Mouse (Mus musculus) left cerebral cortex, adult 2 months (tissue): ENCODE measurements around the gene Defb41. TPM values are rescaled to one million over a fixed set of nuclear protein-coding genes. Genes with fewer than 3 reads are reported as not detected.
"Not testable (repeated sequence)": the region's sequence is repeated elsewhere in the genome, so short reads cannot be mapped to it uniquely, and the experiment has no call there.

ENCODE experiments used
- DNase-seq, 2 experiments: peaks; one replicate each; pipeline ENCODE4 v3.0.0; 2021 to 2022; ENCODE audit warnings: low spot score in 2 of 2, mixed read lengths in 1 of 2; ENCODE audit errors: extremely low spot score in 1 of 2
- H3K27ac ChIP-seq: fragments of 200-600 bp; 2 replicates; pipeline ENCODE4 v1.8.1; 2022
- H3K4me3 ChIP-seq: fragments of 200-600 bp; 2 replicates; pipeline ENCODE4 v1.8.1; 2022
- CTCF ChIP-seq: fragments of 200-600 bp; IDR thresholded peaks from 2 replicates; pipeline ENCODE4 v1.8.1; 2022; ENCODE audit warnings: antibody characterized with exemption, mild to moderate bottlenecking, moderate library complexity
- intact Hi-C: fragments of 180-260 bp; cut with DNase I; formaldehyde crosslinking; loops from one replicate; pipeline ENCODE4 v1.15.1; 2025
- long read RNA-seq, 2 experiments: library from polyadenylated mRNA; stranded (forward); transcript quantifications; one replicate each; pipeline ENCODE4 v2.0.0; 2021; ENCODE audit warnings: borderline mapping rate in 2 of 2
- total RNA-seq, 2 experiments: library from RNA; stranded (reverse); gene quantifications; 2 replicates each; pipeline ENCODE4 v1.2.3; 2021

The Defb41 gene
- not detected for total RNA-seq
- long read RNA-seq, experiment 1 = 0 reads
- long read RNA-seq, experiment 2 = 0 reads

- intact Hi-C loops = no loop called here
- Histone ChIP-seq H3K27ac (no peak within 1 kb of the TSS), H3K4me3 (no peak within 1 kb of the TSS)
- no peak for DNase-seq
- no peak for TF ChIP-seq CTCF
These were observed at the start of gene Defb41 for GRCm38 (mm10) chr1:18265038-18265437. TSS of gene Defb41 (minus strand) at chr1:18265138.

GRCm38 (mm10) chr1:18308474-18308829 is 43.5 kb upstream of the Defb41 start:
- Histone ChIP-seq H3K4me3 (no peak overlapping the region), H3K27ac (no peak overlapping the region)
- intact Hi-C loops = no loop called here
- DNase-seq = no peak
- TF ChIP-seq CTCF = no peak

- DNase-seq = no peak
- intact Hi-C loops = no loop called here
- TF ChIP-seq CTCF = no peak
- H3K4me3 ChIP-seq = no peak overlapping the region
- no peak overlapping the region for H3K27ac ChIP-seq
These were observed 42.9 kb upstream of the Defb41 start for GRCm38 (mm10) chr1:18307545-18308473.

- Histone ChIP-seq H3K27ac (no peak overlapping the region), H3K4me3 (no peak overlapping the region)
- TF ChIP-seq CTCF = no peak
- no peak for DNase-seq
- intact Hi-C loops = no loop called here
These were observed 27.6 kb upstream of the Defb41 start for GRCm38 (mm10) chr1:18292515-18292914.

GRCm38 (mm10) chr1:18288860-18289259 is 23.9 kb upstream of the Defb41 start:
- no peak for DNase-seq
- peak; percentile 52 for TF ChIP-seq CTCF
- intact Hi-C loops = no loop called here
- Histone ChIP-seq H3K27ac (no peak overlapping the region), H3K4me3 (no peak overlapping the region)

- no peak for DNase-seq
- no peak overlapping the region for H3K27ac ChIP-seq
- H3K4me3 ChIP-seq = no peak overlapping the region
- no peak for TF ChIP-seq CTCF
- intact Hi-C loops = no loop called here
These were observed 22.4 kb upstream of the Defb41 start for GRCm38 (mm10) chr1:18287371-18287770.

- no peak overlapping the region for H3K4me3 ChIP-seq
- TF ChIP-seq CTCF = no peak
- H3K27ac ChIP-seq = no peak overlapping the region
- DNase-seq = no peak
- intact Hi-C loops = no loop called here
These were observed 6.2 kb upstream of the Defb41 start for GRCm38 (mm10) chr1:18271095-18271494.

GRCm38 (mm10) chr1:18268845-18269244 is 3.9 kb upstream of the Defb41 start:
- H3K27ac ChIP-seq = no peak overlapping the region
- DNase-seq = no peak
- no peak for TF ChIP-seq CTCF

GRCm38 (mm10) chr1:18245801-18246580 is 18.9 kb downstream of the Defb41 start:
- intact Hi-C loops, H3K27ac ChIP-seq, H3K4me3 ChIP-seq, DNase-seq: not testable (repeated sequence)

More at GRCm38 (mm10) chr1:18268845-18269244, 3.9 kb upstream of the Defb41 start:
- intact Hi-C loops = no loop called here
- no peak overlapping the region for H3K4me3 ChIP-seq

- intact Hi-C loops = no loop called here
- Histone ChIP-seq H3K27ac (no peak within 1 kb of the TSS), H3K4me3 (no peak within 1 kb of the TSS)
- TF ChIP-seq CTCF = no peak
- no peak for DNase-seq
These were observed 27.6 kb downstream of the Defb41 start, which contains the start of gene Defb18 for GRCm38 (mm10) chr1:18237343-18237742. TSS of gene Defb18 (minus strand) at chr1:18237443.

- TF ChIP-seq CTCF = no peak
- Histone ChIP-seq H3K27ac (no peak overlapping the region), H3K4me3 (no peak overlapping the region)
- DNase-seq = no peak
- intact Hi-C loops = no loop called here
These were observed 41.5 kb downstream of the Defb41 start for GRCm38 (mm10) chr1:18223385-18223945.

Other genes with a start within 250 kb of the Defb41 start
- not detected for gene Crisp4, start 119.2 kb downstream of the Defb41 start, total RNA-seq
- gene Defb18, start 27.7 kb downstream of the Defb41 start, total RNA-seq = not detected